Mouse (Mus musculus) T-helper 17 cell (primary cell): ENCODE results near the gene Fbxo17.
"Not testable (repeated sequence)": the region's sequence is repeated elsewhere in the genome, so short reads cannot be mapped to it uniquely, and the experiment has no call there.

ENCODE experiments used
- in situ Hi-C, 2 experiments: fragments of 300-600 bp; cut with MboI, MseI; formaldehyde crosslinking; loops; 1 replicate in 1 of 2; 2 replicates in 1 of 2; pipeline ENCODE4 v1.15.1; 2025; ENCODE audit warnings: high pct_unique_total_duplicates in 2 of 2

Gene Fbxo17

GRCm38 (mm10) chr7:28716590-28717281 lies at the start of gene Fbxo17:
Gene Fbxo17, plus strand, starts transcription at chr7:28716804.
- in situ Hi-C loops = no loop called here

GRCm38 (mm10) chr7:28671172-28671571 lies 45.4 kb upstream of the Fbxo17 start:
- in situ Hi-C loops = no loop called here

DNA sequence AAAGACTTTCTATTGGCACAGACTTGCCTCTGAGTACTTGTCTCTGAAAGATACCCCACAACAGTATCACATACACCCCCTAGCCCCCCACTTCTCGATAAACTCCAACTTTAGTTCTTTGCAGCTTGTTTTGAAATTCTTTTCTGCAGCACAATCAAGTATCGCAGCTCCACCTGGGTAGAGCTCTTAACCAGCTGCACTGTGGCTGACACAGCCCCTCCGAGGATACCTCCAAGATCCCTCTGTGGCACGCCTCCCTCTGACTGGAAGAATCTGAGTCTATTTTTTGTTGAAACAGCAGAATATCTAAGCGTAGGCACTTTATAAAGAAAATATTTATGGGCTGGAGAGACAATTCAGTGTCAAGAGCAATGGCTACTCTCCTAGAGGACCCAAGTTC lies 44.3 kb upstream of the Fbxo17 start:
- in situ Hi-C loops = no loop called here

DNA sequence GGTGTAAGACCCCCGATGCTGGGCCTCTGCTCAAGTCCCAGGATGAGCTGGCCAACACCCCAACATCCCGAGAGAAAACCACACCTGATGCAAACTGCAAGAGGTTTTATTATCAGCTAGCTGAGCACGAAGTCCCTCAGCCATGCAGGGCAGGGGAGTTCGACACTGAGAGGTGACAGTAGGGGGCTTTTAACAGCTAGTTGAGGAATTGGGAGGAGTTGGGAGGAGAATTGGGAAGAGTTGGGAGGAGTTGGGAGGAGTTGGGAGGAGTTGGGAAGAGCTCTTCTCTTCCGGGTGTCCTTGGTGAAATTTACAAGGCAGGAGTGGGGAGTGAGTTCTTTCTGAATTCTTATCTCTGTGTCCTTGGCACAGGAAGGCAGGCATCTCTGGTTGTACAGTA lies 43.8 kb upstream of the Fbxo17 start:
- in situ Hi-C loops = not testable (repeated sequence)

DNA sequence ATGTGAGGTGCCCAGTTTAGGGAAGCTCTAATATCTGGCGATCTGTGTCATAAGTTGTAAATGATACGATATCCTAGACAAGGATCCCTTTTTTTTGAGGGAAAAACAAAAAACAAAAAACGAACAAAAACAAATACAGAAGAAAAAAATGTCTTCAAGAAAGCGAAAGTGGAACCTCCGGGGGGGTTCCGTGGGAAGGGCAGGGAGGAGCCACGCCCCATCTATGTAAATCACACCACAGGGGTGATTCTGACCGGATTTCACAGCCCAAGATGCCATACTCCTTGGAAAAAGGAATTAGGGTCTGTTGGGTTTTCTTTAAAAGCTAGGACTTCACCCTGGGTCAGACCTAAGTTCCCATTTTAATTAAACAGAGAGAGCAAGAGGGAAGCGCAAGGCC lies 41.6 kb upstream of the Fbxo17 start:
- in situ Hi-C loops = no loop called here

GRCm38 (mm10) chr7:28675746-28676145 lies 40.9 kb upstream of the Fbxo17 start:
- in situ Hi-C loops = no loop called here

DNA sequence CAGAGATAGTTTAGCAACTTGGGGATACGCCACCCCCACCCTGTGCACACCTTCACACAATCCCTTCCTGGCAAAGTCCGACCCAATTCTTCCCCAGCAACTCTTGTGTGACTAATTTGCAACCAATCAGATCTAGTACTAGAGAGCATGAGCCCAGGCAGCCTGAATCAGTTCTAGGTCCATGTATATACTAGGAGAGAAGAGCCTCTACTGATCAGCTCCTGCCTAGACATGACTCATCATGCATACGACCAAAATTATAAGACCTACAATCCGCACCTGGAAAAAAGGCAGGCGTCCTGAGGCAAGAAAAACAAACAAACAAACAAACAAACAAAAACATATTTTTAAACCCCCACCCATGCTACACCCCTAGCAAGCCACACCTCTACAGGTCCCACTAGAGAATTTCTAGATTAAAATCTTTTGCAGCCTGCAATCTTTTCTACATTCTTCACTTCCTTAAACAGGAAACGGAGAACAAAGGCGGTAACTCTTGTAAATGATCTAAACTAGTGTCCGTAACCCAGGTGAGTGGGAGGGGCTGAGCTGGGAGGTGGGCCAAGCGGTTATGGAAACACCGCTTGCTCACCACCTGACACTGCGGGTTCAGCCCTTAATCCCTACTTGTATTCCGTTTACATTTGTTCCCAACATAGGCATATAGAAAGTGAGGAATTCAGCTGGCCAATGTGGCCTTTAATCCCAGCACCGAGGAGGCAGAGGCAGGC lies 39.6 kb upstream of the Fbxo17 start:
- in situ Hi-C loops = no loop called here

DNA sequence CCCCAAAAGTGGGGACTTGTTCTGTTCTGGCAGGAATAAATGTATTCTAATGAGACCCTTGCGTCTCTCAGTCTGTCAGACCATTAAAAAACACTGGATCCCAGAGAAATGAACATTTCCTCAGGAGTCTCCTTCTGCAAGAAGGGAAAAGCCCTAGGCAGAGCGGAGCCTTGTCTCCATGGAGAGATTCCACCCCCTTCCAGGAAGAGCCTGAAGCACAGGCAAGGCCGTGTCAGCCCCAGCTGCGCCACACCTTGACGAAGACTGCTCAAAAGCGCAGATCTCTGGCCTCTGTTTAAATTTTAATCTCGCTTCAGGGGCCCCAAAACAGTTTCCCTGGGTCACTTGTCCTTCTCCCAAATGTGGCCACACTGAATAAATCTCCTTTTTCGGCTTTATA lies 39.0 kb upstream of the Fbxo17 start:
- in situ Hi-C loops = no loop called here

DNA sequence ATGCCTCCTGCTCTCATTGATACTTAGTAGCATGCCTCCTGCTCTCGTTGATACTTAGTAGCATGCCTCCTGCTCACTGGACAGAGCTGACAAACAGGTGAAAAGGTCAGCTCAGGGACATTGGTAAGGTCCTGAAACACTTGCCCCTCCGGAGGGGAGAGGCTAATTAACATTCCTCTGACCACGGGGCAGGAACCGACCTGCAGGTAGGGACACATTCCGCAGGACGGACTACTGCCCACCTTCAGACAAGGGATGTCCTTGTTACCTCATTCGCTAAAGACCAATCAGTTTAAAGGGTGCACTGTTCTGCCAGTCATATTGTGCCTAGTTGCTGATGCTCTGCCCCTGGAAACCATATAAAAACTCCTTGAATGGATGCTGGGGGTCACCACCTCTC lies 25.5 kb upstream of the Fbxo17 start:
- in situ Hi-C loops = no loop called here

GRCm38 (mm10) chr7:28692545-28693320 lies 23.9 kb upstream of the Fbxo17 start, which contains the start of gene Fbxo27:
Gene Fbxo27, plus strand, starts transcription at chr7:28692849.
- in situ Hi-C loops = no loop called here

- in situ Hi-C loops = no loop called here
These were observed 23.2 kb upstream of the Fbxo17 start for GRCm38 (mm10) chr7:28693321-28693966.

DNA sequence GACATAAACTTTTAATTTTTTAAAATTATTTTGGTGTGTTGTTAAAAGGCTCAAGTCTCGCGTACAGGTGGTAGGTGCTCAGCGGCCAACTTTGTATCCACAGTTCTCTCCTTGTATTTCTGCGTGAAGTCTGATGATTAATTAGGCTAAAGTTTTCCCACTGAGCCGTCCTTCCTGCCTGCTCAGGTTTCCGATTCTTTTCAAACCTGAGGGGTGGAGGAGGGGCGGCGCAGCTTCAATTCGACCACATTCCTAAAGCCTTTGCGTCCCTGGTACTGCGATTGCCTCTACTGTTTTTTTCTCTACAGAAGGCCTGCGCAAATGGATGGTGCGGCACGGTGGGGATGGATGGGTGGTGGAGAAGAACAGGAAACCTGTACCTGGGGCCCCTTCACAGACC lies 22.2 kb upstream of the Fbxo17 start:
- in situ Hi-C loops = no loop called here

DNA sequence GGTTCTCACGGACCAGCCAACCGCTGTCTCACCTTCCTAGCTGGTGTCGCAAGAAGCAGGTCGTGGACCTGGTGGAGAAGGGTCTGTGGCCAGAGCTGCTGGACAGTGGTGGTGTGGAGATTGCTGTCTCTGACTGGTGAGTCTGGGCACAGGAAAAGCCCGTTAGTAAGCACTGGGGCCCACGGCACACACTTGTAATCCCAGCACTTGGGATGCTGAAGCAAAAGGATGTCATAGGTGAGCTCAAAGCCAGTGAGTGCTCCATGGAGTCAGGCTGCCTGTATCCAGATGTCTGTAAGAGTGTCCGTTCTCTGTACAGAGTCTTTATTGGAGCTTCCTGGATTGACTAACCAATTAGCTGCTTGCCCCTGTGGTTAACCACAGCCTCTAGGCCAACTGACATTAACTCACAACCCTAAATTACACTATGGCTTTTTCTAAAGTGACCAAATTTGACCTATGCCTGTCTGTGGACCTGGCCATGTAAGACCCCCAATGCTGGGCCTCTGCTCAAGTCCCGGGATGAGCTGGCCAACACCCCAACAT lies 21.6 kb upstream of the Fbxo17 start:
- in situ Hi-C loops = no loop called here

DNA sequence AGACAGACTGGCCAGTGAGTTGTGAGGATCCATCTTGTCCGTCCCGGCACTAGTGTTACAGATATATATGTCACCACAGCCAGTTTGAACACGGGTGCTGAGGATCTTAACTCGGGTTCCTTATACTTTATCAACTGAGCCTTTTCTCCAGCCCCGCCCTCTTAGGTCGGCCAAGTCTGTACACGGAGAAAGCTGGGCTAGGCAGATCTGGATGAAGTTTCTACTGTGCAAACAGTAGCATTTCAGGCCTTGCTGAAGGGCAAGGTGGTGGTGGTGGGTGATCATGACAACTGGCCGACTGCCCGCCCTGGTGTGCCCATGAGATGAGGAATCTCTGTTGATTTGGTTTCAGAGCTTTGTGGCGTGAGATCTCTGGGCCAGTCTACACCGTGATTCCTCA lies 19.3 kb upstream of the Fbxo17 start:
- in situ Hi-C loops = no loop called here

- in situ Hi-C loops = no loop called here
These were observed 16.3 kb upstream of the Fbxo17 start for GRCm38 (mm10) chr7:28700269-28700668.

DNA sequence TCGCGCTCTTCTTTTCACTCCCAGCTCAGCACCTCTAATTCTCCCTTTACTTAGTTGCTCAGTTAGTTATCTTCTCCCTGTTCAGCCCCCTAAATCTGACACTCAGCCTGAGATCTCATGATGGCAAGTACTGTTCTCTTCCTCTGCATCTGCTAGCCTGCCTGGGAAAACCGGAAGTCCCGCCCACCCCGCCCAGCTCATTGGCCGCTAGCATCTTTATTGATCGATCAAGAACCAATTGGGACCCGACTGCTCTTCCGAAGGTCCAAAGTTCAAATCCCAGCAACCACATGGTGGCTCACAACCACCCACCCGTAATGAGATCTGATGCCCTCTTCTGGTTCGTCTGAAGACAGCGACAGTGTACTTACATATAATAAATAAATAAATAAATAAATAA lies 15.3 kb upstream of the Fbxo17 start:
- in situ Hi-C loops = not testable (repeated sequence)

DNA sequence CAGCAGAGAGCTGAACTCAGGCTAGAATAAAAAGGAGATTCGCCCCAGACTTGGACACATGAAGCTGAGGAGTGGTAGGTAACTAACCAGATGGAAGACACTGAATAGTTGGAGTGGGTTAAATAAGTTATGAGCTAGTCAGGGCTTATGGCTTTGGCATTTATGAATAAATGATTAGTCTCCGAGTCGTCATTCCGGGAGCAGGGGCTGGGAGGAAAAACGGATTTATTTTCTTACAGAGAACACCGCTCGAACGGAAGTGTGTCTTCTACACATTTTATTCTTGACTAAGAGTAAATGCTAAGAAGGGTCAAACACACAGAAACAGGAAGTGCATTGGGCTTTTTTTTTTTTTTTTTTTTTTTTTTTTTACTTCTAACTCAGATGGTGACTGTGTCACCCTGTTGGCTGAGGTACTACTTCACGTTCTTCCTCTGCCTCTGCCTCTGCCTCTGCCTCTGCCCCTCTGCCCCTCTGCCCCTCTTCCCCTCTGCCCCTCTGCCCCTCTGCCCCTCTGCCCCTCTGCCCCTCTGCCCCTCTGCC lies 13.9 kb upstream of the Fbxo17 start:
- in situ Hi-C loops = no loop called here

- in situ Hi-C loops = no loop called here
These were observed 7.2 kb upstream of the Fbxo17 start for GRCm38 (mm10) chr7:28709454-28709853.

GRCm38 (mm10) chr7:28710962-28711361 lies 5.6 kb upstream of the Fbxo17 start:
- in situ Hi-C loops = no loop called here

- in situ Hi-C loops = no loop called here
These were observed 1.9 kb upstream of the Fbxo17 start for GRCm38 (mm10) chr7:28714667-28715066.

- in situ Hi-C loops = no loop called here
These were observed 1.0 kb upstream of the Fbxo17 start for GRCm38 (mm10) chr7:28715598-28715997.
